Mouse (Mus musculus): Measurements from ENCODE around the gene Myl3. TPM values are rescaled to one million over a fixed set of nuclear protein-coding genes. Genes with fewer than 3 reads are reported as not detected.

Gene Myl3
- polyA plus RNA-seq, 1 experiment = 0.94 TPM

GRCm38 (mm10) chr9:110725721-110726135 lies 15.9 kb upstream of the Myl3 start:
- WGBS = 77% methylated on average over 9 of the region's 9 CpGs
- Histone ChIP-seq H3K27me3 (ENCODE audit: control insufficient read depth, insufficient read depth, low read length) (no peaks in the 10 kb centered on the region; the same call in 1 of the 2 replicates), H3K36me3 (ENCODE audit: control insufficient read depth, insufficient read depth, low read length) (no peaks in the 10 kb centered on the region), H3K4me1 (ENCODE audit: control insufficient read depth, insufficient read depth, insufficient read length) (peaks cover 5% of the 10 kb centered on the region), H3K27ac (ENCODE audit: insufficient read depth, low read length) (no peak overlapping the region), H3K4me3 (ENCODE audit: extremely low read depth, insufficient read depth, insufficient read length) (no peak overlapping the region)
- DNase-seq (ENCODE audit: low read depth in 1 of 2, low spot score in 2 of 2) = no peak
- TF ChIP-seq CTCF (IDR thresholded peaks at IDR 0.05; ENCODE audit: extremely low read depth, insufficient read depth, insufficient read length, insufficient replicate concordance) = no peak
- no peak for TF ChIP-seq POLR2A (IDR thresholded peaks at IDR 0.05; ENCODE audit: low read depth, low read length)

DNA sequence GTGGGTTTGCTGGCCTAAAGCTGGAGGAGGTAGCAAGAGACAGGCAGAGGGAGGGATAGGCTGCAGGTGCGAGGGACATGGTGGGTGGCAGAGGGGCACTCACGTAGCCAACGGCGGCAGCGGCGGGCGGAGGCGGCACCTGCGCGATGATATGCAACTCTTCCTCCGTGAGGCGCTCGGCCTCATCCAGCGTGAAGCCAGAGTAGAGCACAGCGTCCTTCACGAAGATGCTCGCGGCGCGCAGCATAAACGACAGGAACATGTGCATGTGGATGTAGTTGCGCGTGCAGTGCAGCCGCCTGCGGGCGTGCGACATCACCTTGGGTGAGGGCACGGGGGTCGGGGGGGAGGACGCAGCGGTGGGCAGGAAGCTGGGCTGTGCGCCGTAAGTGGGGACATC lies 14.8 kb upstream of the Myl3 start:
- Histone ChIP-seq H3K4me1 (ENCODE audit: control insufficient read depth, insufficient read depth, insufficient read length) (peaks cover 5% of the 10 kb centered on the region), H3K4me3 (ENCODE audit: extremely low read depth, insufficient read depth, insufficient read length) (no peak overlapping the region; the same call in 1 of the 2 replicates), H3K27me3 (ENCODE audit: control insufficient read depth, insufficient read depth, low read length) (no peaks in the 10 kb centered on the region; the same call in 1 of the 2 replicates), H3K36me3 (ENCODE audit: control insufficient read depth, insufficient read depth, low read length) (no peaks in the 10 kb centered on the region), H3K27ac (ENCODE audit: insufficient read depth, low read length) (no peak overlapping the region)
- no peak for TF ChIP-seq CTCF (IDR thresholded peaks at IDR 0.05; ENCODE audit: extremely low read depth, insufficient read depth, insufficient read length, insufficient replicate concordance)
- TF ChIP-seq POLR2A (IDR thresholded peaks at IDR 0.05; ENCODE audit: low read depth, low read length) = no peak
- 14% methylated on average over 33 of the region's 33 CpGs for WGBS
- no peak for DNase-seq (ENCODE audit: low read depth in 1 of 2, low spot score in 2 of 2)

DNA sequence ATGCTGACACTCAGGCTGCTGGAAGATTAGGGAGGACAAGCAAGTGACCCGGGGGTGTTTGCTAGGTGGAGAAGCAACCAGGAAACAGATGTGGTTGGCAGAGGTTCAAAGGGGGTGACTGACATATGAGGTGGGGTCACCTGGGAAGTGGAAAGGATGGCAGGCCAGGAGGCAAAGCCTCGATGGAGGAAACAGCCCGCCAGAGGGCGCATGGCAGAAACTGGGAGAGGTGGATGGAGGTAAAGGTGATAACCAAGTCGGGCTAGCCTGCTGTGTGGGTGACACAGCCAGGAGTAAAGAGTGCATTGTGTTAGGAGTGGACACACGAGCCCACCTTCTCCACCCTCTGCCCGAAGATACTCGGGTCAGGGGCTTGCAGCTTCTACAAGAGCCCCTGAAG lies 11.8 kb upstream of the Myl3 start:
- WGBS = 22% methylated on average over 8 of the region's 8 CpGs

DNA sequence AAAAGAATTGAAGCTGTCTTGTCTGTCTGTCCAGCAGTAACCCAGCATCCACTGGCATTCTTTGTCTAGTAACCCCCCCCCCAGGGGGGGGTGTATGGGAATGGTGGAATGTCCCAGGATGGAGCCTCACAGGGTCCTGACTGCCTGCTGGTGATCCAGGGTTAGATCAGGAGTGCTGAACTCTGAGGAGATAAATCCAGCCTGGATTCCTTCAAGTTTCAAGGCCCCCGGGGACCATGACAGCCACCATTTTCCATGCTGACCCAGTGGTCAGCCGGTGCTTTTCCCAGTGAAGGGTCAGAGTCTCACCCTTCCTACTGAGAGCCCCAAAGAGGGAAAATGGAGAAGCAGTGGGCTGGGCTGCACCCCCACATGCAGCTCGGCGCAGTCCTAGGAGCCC lies 9.8 kb upstream of the Myl3 start:
- 85% methylated on average over 4 of the region's 4 CpGs for WGBS
- DNase-seq (ENCODE audit: low read depth in 1 of 2, low spot score in 2 of 2) = no peak
- Histone ChIP-seq H3K36me3 (ENCODE audit: control insufficient read depth, insufficient read depth, low read length) (no peaks in the 10 kb centered on the region), H3K27me3 (ENCODE audit: control insufficient read depth, insufficient read depth, low read length) (no peaks in the 10 kb centered on the region), H3K27ac (ENCODE audit: insufficient read depth, low read length) (no peak overlapping the region), H3K4me3 (ENCODE audit: extremely low read depth, insufficient read depth, insufficient read length) (no peak overlapping the region), H3K4me1 (ENCODE audit: control insufficient read depth, insufficient read depth, insufficient read length) (peaks cover 6% of the 10 kb centered on the region)
- TF ChIP-seq CTCF (IDR thresholded peaks at IDR 0.05; ENCODE audit: extremely low read depth, insufficient read depth, insufficient read length, insufficient replicate concordance) (no peak), POLR2A (IDR thresholded peaks at IDR 0.05; ENCODE audit: low read depth, low read length) (no peak)

More for the DNA sequence above, 11.8 kb upstream of the Myl3 start:
- H3K4me3 ChIP-seq (ENCODE audit: extremely low read depth, insufficient read depth, insufficient read length) = no peak overlapping the region
- peak in 1 of 2 experiments; percentile 42 for DNase-seq (ENCODE audit: low read depth in 1 of 2, low spot score in 2 of 2)
- H3K4me1 ChIP-seq (ENCODE audit: control insufficient read depth, insufficient read depth, insufficient read length) = peaks cover 8% of the 10 kb centered on the region
- H3K27me3 ChIP-seq (ENCODE audit: control insufficient read depth, insufficient read depth, low read length) = no peaks in the 10 kb centered on the region; the same call in 1 of the 2 replicates
- TF ChIP-seq CTCF (IDR thresholded peaks at IDR 0.05; ENCODE audit: extremely low read depth, insufficient read depth, insufficient read length, insufficient replicate concordance) = peak; percentile 46; the same call in 1 of the 2 replicates
- no peak for TF ChIP-seq POLR2A (IDR thresholded peaks at IDR 0.05; ENCODE audit: low read depth, low read length)
- H3K36me3 ChIP-seq (ENCODE audit: control insufficient read depth, insufficient read depth, low read length) = no peaks in the 10 kb centered on the region
- H3K27ac ChIP-seq (ENCODE audit: insufficient read depth, low read length) = no peak overlapping the region

DNA sequence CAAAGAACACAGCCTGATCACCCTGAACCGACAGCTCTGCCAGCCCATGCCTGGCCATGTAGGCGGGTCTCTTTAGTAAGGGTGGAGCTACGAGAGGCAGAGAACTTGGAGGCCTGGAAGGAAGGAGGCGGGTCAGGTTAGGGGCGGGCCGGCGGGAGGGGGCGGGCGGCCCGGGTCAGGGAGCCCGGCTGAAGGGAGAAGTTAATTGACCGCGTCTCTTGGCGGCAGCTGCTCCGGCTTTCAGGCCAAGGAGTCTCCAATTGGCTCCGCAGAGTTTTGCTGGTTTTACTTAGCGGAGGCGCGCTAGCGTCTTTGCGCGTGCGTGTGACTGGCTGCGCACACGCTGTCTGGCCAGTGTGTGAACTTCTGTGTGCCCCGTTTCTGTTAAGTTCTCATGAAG lies 9.0 kb upstream of the Myl3 start:
- H3K36me3 ChIP-seq (ENCODE audit: control insufficient read depth, insufficient read depth, low read length) = no peaks in the 10 kb centered on the region
- peak overlapping the region; percentile 56; the same call in 1 of the 2 replicates for H3K4me3 ChIP-seq (ENCODE audit: extremely low read depth, insufficient read depth, insufficient read length)
- peak overlapping the region; percentile 7; the same call in 1 of the 2 replicates for H3K27ac ChIP-seq (ENCODE audit: insufficient read depth, low read length)
- TF ChIP-seq POLR2A (IDR thresholded peaks at IDR 0.05; ENCODE audit: low read depth, low read length) = no peak
- TF ChIP-seq CTCF (IDR thresholded peaks at IDR 0.05; ENCODE audit: extremely low read depth, insufficient read depth, insufficient read length, insufficient replicate concordance) = no peak
- no peaks in the 10 kb centered on the region for H3K27me3 ChIP-seq (ENCODE audit: control insufficient read depth, insufficient read depth, low read length)
- WGBS = under 1% methylated on average over 25 of the region's 26 CpGs
- peaks cover 4% of the 10 kb centered on the region; the same call in 1 of the 2 replicates for H3K4me1 ChIP-seq (ENCODE audit: control insufficient read depth, insufficient read depth, insufficient read length)
- DNase-seq (ENCODE audit: low read depth in 1 of 2, low spot score in 2 of 2) = peak in 1 of 2 experiments; percentile 31

DNA sequence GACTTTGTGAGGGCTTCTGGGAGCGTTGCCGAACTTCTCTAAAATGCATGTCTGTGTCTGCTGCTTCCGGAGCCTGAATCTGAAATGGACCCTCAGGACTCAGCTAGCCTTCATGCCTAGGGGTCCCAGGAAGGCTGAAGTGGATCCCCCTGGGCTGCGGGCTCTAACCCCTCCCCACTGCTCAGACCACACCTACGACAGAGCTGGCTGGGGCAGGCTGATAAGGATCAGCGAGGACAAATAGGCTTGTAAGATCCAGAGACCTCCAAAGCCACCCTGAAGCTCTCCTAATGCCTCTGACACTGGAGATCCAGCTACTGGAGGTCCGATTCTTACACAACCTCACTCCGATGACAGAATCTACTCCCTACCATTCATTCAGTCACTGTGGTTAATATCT lies 8.6 kb upstream of the Myl3 start:
- Histone ChIP-seq H3K4me3 (ENCODE audit: extremely low read depth, insufficient read depth, insufficient read length) (peak overlapping the region; percentile 56; the same call in 1 of the 2 replicates), H3K4me1 (ENCODE audit: control insufficient read depth, insufficient read depth, insufficient read length) (peaks cover 4% of the 10 kb centered on the region; the same call in 1 of the 2 replicates), H3K36me3 (ENCODE audit: control insufficient read depth, insufficient read depth, low read length) (no peaks in the 10 kb centered on the region), H3K27me3 (ENCODE audit: control insufficient read depth, insufficient read depth, low read length) (no peaks in the 10 kb centered on the region), H3K27ac (ENCODE audit: insufficient read depth, low read length) (peak overlapping the region; percentile 7; the same call in 1 of the 2 replicates)
- no peak for DNase-seq (ENCODE audit: low read depth in 1 of 2, low spot score in 2 of 2)
- WGBS = 19% methylated on average over 8 of the region's 8 CpGs
- no peak for TF ChIP-seq POLR2A (IDR thresholded peaks at IDR 0.05; ENCODE audit: low read depth, low read length)
- TF ChIP-seq CTCF (IDR thresholded peaks at IDR 0.05; ENCODE audit: extremely low read depth, insufficient read depth, insufficient read length, insufficient replicate concordance) = no peak

GRCm38 (mm10) chr9:110734154-110734553 lies 7.5 kb upstream of the Myl3 start:
- WGBS = 73% methylated on average over 7 of the region's 7 CpGs
- no peak overlapping the region for H3K4me3 ChIP-seq (ENCODE audit: extremely low read depth, insufficient read depth, insufficient read length)
- DNase-seq (ENCODE audit: low read depth in 1 of 2, low spot score in 2 of 2) = no peak
- peaks cover 4% of the 10 kb centered on the region; the same call in 1 of the 2 replicates for H3K4me1 ChIP-seq (ENCODE audit: control insufficient read depth, insufficient read depth, insufficient read length)
- no peaks in the 10 kb centered on the region for H3K27me3 ChIP-seq (ENCODE audit: control insufficient read depth, insufficient read depth, low read length)
- no peak overlapping the region for H3K27ac ChIP-seq (ENCODE audit: insufficient read depth, low read length)
- TF ChIP-seq POLR2A (IDR thresholded peaks at IDR 0.05; ENCODE audit: low read depth, low read length) = no peak
- no peak for TF ChIP-seq CTCF (IDR thresholded peaks at IDR 0.05; ENCODE audit: extremely low read depth, insufficient read depth, insufficient read length, insufficient replicate concordance)
- H3K36me3 ChIP-seq (ENCODE audit: control insufficient read depth, insufficient read depth, low read length) = no peaks in the 10 kb centered on the region

Data from spleen, adult 2 months (tissue).